ENCODE assay signal across 13 mouse cellular contexts in genomic region chr3:85339269-85339820, GRCm38 (mm10).
DNase-seq lines count a peak whose midpoint lies in the region; ATAC-seq and TF ChIP-seq lines count a peak whose summit lies in the region.
"Had no signal": no experiment of that assay in that cellular context is flagged by ENCODE, and none has a peak within 500 bp of the region (broad histone marks: within the 10 kb centered on the region; RNA-seq: fewer than 3 reads in every experiment).

No protein-coding gene starts in this region.

- no peak overlapping the region for H3K4me3 ChIP-seq in heart, embryonic 15.5 days
- no peak overlapping the region for H3K4me3 ChIP-seq in midbrain, postnatal 0 days (ENCODE audit: low read depth, low read length)
- H3K4me3 ChIP-seq: limb, embryonic 10.5 days; stomach, embryonic 15.5 days had no signal

- H3K36me3 ChIP-seq in heart, embryonic 15.5 days: no peaks in the 10 kb centered on the region
- H3K36me3 ChIP-seq in midbrain, postnatal 0 days (ENCODE audit: insufficient read depth, low read length): no peaks in the 10 kb centered on the region
- H3K36me3 ChIP-seq: G1E; limb, embryonic 10.5 days; stomach, embryonic 15.5 days had no signal

- peak; percentile 59; the same call in 1 of the 2 replicates for ATAC-seq in heart, embryonic 15.5 days (replicated peaks; ENCODE audit: insufficient number of reproducible peaks, insufficient read depth, low FRiP score, low read depth)
- ATAC-seq in midbrain, postnatal 0 days (ENCODE audit: low FRiP score): peak; percentile 60; the same call in 1 of the 2 replicates

- TF ChIP-seq CTCF in midbrain, postnatal 0 days (IDR thresholded peaks at IDR 0.05): no peak

- WGBS in heart, embryonic 15.5 days: 52% methylated on average over 10 of the region's 10 CpGs
- WGBS in midbrain, postnatal 0 days: 47% methylated on average over 10 of the region's 10 CpGs

- 0 out of 2 replicates have a peak overlapping the region, but pooled peaks have one; percentile 3 for H3K4me2 ChIP-seq in heart, embryonic 15.5 days
- no peak overlapping the region for H3K4me2 ChIP-seq in midbrain, postnatal 0 days (ENCODE audit: low read depth, low read length, poor library complexity, severe bottlenecking)
- H3K4me2 ChIP-seq: stomach, embryonic 15.5 days had no signal

- H3K4me1 ChIP-seq in heart, embryonic 15.5 days (replicated peaks): peaks cover 22% of the 10 kb centered on the region
- H3K4me1 ChIP-seq in midbrain, postnatal 0 days (ENCODE audit: insufficient read depth, low read length): peaks cover 10% of the 10 kb centered on the region
- H3K4me1 ChIP-seq: stomach, embryonic 15.5 days had no signal

- peak; percentile 38 to 75 for DNase-seq in adrenal gland, adult (ENCODE audit: inconsistent age in 2 of 2, low spot score in 1 of 2)
- no peak for DNase-seq in adrenal gland, postnatal 25 days
- DNase-seq in lung, adult 18-20 months: peak; percentile 25 to 29
- no peak for DNase-seq in lung, postnatal 4 days
- peak; percentile 71 for DNase-seq in midbrain, postnatal 0 days (ENCODE audit: low spot score)
- DNase-seq in kidney, adult 18-20 months: no peak
- no peak for DNase-seq in ovary, postnatal 14 days (ENCODE audit: low spot score)
- DNase-seq: kidney, adult 8-10 months had no signal

- no peaks in the 10 kb centered on the region for H3K9me3 ChIP-seq in heart, embryonic 15.5 days (replicated peaks)
- H3K9me3 ChIP-seq in midbrain, postnatal 0 days (ENCODE audit: low read length): no peaks in the 10 kb centered on the region
- H3K9me3 ChIP-seq: G1E; limb, embryonic 10.5 days; stomach, embryonic 15.5 days had no signal

- no peaks in the 10 kb centered on the region for H3K27me3 ChIP-seq in heart, embryonic 15.5 days
- no peaks in the 10 kb centered on the region for H3K27me3 ChIP-seq in midbrain, postnatal 0 days (ENCODE audit: insufficient read depth, low read length)
- H3K27me3 ChIP-seq: stomach, embryonic 15.5 days had no signal

- H3K9ac ChIP-seq in heart, embryonic 15.5 days: no peak overlapping the region
- H3K9ac ChIP-seq in midbrain, postnatal 0 days (replicated peaks; ENCODE audit: low read length, poor library complexity, severe bottlenecking): no peak overlapping the region
- H3K9ac ChIP-seq: stomach, embryonic 15.5 days had no signal

- peak overlapping the region; percentile 62; the same call in 1 of the 2 replicates for H3K27ac ChIP-seq in heart, embryonic 15.5 days
- peak overlapping the region; percentile 72 for H3K27ac ChIP-seq in midbrain, postnatal 0 days (ENCODE audit: low read depth, low read length)
- H3K27ac ChIP-seq: limb, embryonic 10.5 days; macrophage; stomach, embryonic 15.5 days had no signal

Comparison
In these comparisons a context has a peak if more than half of its experiments do, and no peak if none do; other contexts are left out.
1. DNase-seq: peak in adrenal gland, adult (2 of 2), lung, adult 18-20 months (2 of 2) and midbrain, postnatal 0 days (single experiment); none in adrenal gland, postnatal 25 days (single experiment), lung, postnatal 4 days (0 of 2), kidney, adult 18-20 months (single experiment) and ovary, postnatal 14 days (single experiment).